Mouse (Mus musculus) intestine, embryonic 16.5 days (tissue): Measurements from ENCODE around the gene Gm42674. TPM values are rescaled to one million over a fixed set of nuclear protein-coding genes. Genes with fewer than 3 reads are reported as not detected.

ENCODE experiments used
- ATAC-seq: fragments of 200-750 bp; cut with Nextera tagmentation; 2 replicates; pipeline ENCODE4 v1.8.0; 2017; ENCODE audit warnings: moderate TSS enrichment, moderate library complexity
- H3K27ac ChIP-seq: fragments of 300-500 bp; sonication (generic); 2 replicates; pipeline ENCODE4 v1.5.1; 2014; ENCODE audit warnings: mild to moderate bottlenecking, low read length
- H3K27me3 ChIP-seq: fragments of 300-500 bp; sonication (generic); replicated peaks from 2 replicates; pipeline ENCODE4 v1.6.1; 2014; ENCODE audit warnings: low read length, control low read depth, mixed read lengths; ENCODE audit not compliant: control insufficient read depth, insufficient read depth
- H3K36me3 ChIP-seq: fragments of 300-500 bp; sonication (generic); 2 replicates; pipeline ENCODE4 v1.6.1; 2014; ENCODE audit warnings: low read length, control low read depth; ENCODE audit not compliant: control insufficient read depth, insufficient read depth
- H3K4me1 ChIP-seq: fragments of 300-500 bp; sonication (generic); 2 replicates; pipeline ENCODE4 v1.6.1; 2014; ENCODE audit warnings: low read length, control low read depth, mixed read lengths; ENCODE audit not compliant: control insufficient read depth, insufficient read depth
- H3K4me2 ChIP-seq: fragments of 300-500 bp; sonication (generic); 2 replicates; pipeline ENCODE4 v1.6.1; 2014; ENCODE audit warnings: low read depth, low read length, control low read depth
- H3K4me3 ChIP-seq: fragments of 300-500 bp; sonication (generic); 2 replicates; pipeline ENCODE4 v1.5.1; 2014; ENCODE audit warnings: mild to moderate bottlenecking, low read length
- H3K9ac ChIP-seq: fragments of 300-500 bp; sonication (generic); 2 replicates; pipeline ENCODE4 v1.6.1; 2014; ENCODE audit warnings: low read depth, low read length
- H3K9me3 ChIP-seq: fragments of 300-500 bp; sonication (generic); 2 replicates; pipeline ENCODE4 v1.6.1; 2016; ENCODE audit warnings: low read length, control low read depth; ENCODE audit not compliant: control insufficient read depth
- WGBS: fragments of 180-500 bp; shearing (Covaris S2); extraction: QIAGEN DNeasy Blood & Tissue Kit; methylation state at CpG from one replicate; pipeline ENCODE4 v1.1.7; 2014; 5-methylcytosine and 5-hydroxymethylcytosine counted together
- polyA plus RNA-seq: library from polyadenylated mRNA; unstranded; fragments of >200 nt; fragmentation: Nextera tagmentation; extraction: Ambion mirVana; gene quantifications from 2 replicates; pipeline ENCODE4 v1.2.1, GENCODE M21; 2015

Gm42674 gene
- polyA plus RNA-seq, 1 experiment from 2014 or later: not detected

DNA sequence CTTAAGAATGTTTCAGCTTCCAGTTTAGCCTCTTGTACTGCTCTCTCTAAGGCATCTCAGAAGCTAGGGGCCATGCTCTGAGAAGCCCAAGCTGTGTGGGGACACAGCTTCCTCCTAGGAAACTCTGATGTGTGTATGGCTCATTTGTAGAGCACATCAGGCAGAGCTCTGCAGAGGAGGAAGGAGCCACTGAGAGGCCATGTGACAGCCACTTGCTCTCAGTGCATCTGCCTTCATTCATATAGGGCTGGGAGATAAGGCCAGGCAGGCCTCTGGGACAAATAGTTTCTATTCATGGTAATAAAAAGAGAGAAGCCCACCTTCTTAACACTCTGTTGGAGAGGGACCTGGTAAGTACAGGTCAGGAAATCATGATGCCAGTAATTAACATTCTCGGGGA is 7.2 kb upstream of the Gm42674 start:
- Histone ChIP-seq H3K27ac (no peak overlapping the region), H3K36me3 (no peaks in the 10 kb centered on the region), H3K4me2 (no peak overlapping the region), H3K9ac (no peak overlapping the region), H3K27me3 (no peaks in the 10 kb centered on the region), H3K4me1 (no peaks in the 10 kb centered on the region), H3K4me3 (no peak overlapping the region), H3K9me3 (no peaks in the 10 kb centered on the region)
- ATAC-seq: no peak
- whole genome bisulfite sequencing: 72% methylated on average over 1 of the region's 1 CpGs

DNA sequence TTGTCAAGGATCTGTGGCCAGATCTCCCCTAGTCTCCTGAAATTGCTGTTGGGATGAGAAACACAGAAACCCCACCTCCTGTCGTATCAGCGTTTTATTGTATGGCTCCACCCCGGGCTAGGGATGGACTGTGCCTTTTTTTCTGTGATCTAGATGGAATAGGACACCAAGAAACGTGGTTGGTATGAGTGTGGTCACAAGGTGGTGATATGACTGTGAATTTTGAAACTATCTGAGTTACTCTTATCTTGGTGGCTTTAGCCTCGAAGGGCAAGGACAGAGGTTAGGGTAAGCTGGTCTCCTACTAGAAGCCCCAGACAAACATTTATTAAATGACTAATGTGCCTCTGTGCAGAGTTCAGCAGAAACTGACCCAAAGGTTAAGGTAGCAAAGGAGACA is 6.1 kb upstream of the Gm42674 start:
- peak; percentile 69 for ATAC-seq
- 49% methylated on average over 5 of the region's 5 CpGs for whole genome bisulfite sequencing
- H3K9ac ChIP-seq: no peak overlapping the region
- no peaks in the 10 kb centered on the region for H3K36me3 ChIP-seq
- no peaks in the 10 kb centered on the region for H3K4me1 ChIP-seq
- no peaks in the 10 kb centered on the region for H3K9me3 ChIP-seq
- H3K4me3 ChIP-seq: no peak overlapping the region
- H3K4me2 ChIP-seq: no peak overlapping the region
- no peak overlapping the region for H3K27ac ChIP-seq
- H3K27me3 ChIP-seq: no peaks in the 10 kb centered on the region

DNA sequence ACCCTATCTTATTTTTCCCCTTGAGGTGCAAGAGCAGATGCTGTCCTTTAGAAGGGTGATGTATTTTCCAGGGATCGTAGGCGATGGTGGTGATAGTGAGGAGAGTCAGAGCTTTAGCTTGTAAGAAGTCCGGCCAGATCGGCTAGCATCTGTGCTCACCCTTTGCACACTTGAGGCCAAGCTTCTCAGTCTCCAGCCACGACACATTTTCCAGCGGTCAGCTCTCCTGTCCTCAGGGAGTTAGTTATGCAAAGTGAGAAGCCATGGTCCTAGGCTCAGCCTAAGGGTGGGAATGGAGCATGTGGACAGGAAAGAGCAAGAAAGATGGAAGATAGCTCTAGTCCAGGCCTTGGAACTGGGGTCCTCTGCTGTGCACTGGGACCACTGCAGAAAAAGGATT is 4.9 kb upstream of the Gm42674 start:
- H3K4me2 ChIP-seq: no peak overlapping the region
- H3K9me3 ChIP-seq: no peaks in the 10 kb centered on the region
- WGBS: 90% methylated on average over 6 of the region's 6 CpGs
- no peaks in the 10 kb centered on the region for H3K27me3 ChIP-seq
- no peak overlapping the region for H3K9ac ChIP-seq
- no peak overlapping the region for H3K4me3 ChIP-seq
- no peaks in the 10 kb centered on the region for H3K36me3 ChIP-seq
- H3K27ac ChIP-seq: no peak overlapping the region
- no peaks in the 10 kb centered on the region for H3K4me1 ChIP-seq
- ATAC-seq: no peak

DNA sequence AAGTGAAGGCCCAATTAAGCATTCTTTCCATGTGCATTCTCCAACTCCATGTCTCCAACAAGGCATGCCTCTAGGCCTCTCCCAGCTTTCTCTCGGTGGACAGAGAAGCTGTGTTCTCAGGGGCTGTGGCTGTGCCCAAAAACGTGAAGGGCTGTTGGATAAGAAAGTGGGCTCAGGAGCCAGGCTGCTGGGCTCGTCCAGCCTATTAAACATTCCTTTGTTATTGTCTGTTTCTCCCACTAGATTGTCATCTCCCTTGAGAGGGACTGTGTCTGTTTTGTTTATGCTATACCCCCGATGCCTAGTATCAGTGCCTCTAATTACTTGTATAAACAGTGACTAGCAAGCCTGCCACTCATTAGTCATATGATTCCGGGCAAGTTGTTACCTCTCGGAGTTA is 4.0 kb upstream of the Gm42674 start:
- Histone ChIP-seq H3K9ac (no peak overlapping the region), H3K36me3 (no peaks in the 10 kb centered on the region), H3K27ac (no peak overlapping the region), H3K4me2 (no peak overlapping the region), H3K9me3 (no peaks in the 10 kb centered on the region), H3K4me1 (no peaks in the 10 kb centered on the region), H3K4me3 (no peak overlapping the region), H3K27me3 (no peaks in the 10 kb centered on the region)
- 35% methylated on average over 6 of the region's 6 CpGs for WGBS
- no peak for ATAC-seq

DNA sequence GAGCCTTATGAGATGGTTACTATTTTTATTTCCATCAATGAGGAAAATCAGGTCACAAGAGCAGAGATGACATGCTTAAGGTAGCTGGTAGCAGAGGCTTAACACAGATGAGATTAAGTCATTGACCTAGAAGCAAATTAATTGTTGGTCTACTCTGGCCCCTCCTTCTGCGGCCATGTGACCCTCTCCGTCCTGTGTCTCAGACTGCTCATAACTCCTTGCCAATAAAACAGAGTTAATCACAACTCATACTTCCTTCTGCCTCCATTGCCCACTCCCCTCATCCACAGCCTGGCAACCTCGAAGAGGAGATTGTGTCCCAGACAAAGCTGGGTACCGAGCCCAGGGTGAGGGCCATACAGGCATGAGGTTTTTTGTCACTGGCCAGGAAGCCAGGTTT is 3.5 kb upstream of the Gm42674 start:
- Histone ChIP-seq H3K27me3 (no peaks in the 10 kb centered on the region), H3K4me2 (no peak overlapping the region), H3K9me3 (no peaks in the 10 kb centered on the region), H3K9ac (no peak overlapping the region), H3K4me3 (no peak overlapping the region), H3K27ac (no peak overlapping the region), H3K4me1 (no peaks in the 10 kb centered on the region), H3K36me3 (no peaks in the 10 kb centered on the region)
- no peak for ATAC-seq
- WGBS: 73% methylated on average over 4 of the region's 4 CpGs

DNA sequence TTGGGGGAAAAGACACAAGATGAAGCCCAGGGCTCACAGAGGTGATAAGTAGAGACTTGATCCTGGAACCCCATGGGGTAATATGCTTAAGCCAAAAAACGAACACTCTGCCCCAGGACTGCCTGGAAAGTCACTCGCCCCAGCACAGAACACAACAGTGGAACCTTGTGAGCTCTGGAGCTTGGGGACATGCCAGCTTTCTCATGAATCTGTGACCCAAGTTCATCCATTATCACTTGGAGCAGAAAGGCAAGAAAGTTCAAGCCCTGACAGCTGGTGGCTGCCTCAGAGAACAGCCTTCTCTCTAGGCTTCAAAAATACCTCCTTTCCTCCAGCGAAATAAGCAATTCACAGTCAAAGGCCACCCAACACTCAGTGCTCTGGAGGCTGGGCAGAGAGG is 2.3 kb upstream of the Gm42674 start:
- Histone ChIP-seq H3K27me3 (no peaks in the 10 kb centered on the region), H3K4me3 (no peak overlapping the region), H3K9me3 (no peaks in the 10 kb centered on the region), H3K27ac (no peak overlapping the region), H3K4me2 (no peak overlapping the region), H3K4me1 (peaks cover 5% of the 10 kb centered on the region), H3K36me3 (no peaks in the 10 kb centered on the region), H3K9ac (no peak overlapping the region)
- 71% methylated on average over 3 of the region's 3 CpGs for WGBS
- no peak for ATAC-seq

DNA sequence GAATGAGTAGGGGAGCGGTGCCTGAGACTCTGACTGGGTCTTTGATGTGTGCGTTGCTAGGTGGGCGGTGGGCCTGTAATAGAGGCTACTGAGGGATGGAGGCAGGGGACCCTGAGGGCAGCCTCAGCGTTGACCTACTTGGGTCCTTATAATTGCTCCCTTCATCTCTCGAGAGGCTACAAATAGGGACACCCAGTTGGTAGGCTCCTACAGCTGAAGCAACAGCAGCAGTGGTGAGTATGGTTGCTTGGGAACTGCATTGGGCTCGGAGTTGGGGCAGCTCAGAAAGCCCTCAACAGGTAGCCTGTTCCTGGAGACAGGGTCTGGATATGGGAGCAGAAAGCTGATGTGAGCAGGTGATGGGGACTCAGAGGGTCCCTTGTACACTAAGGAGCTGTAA is 1.7 kb upstream of the Gm42674 start:
- Histone ChIP-seq H3K9ac (no peak overlapping the region), H3K27ac (no peak overlapping the region), H3K27me3 (no peaks in the 10 kb centered on the region), H3K4me1 (peaks cover 12% of the 10 kb centered on the region), H3K9me3 (no peaks in the 10 kb centered on the region), H3K4me2 (no peak overlapping the region), H3K36me3 (no peaks in the 10 kb centered on the region), H3K4me3 (no peak overlapping the region)
- 89% methylated on average over 6 of the region's 6 CpGs for WGBS
- ATAC-seq: no peak

DNA sequence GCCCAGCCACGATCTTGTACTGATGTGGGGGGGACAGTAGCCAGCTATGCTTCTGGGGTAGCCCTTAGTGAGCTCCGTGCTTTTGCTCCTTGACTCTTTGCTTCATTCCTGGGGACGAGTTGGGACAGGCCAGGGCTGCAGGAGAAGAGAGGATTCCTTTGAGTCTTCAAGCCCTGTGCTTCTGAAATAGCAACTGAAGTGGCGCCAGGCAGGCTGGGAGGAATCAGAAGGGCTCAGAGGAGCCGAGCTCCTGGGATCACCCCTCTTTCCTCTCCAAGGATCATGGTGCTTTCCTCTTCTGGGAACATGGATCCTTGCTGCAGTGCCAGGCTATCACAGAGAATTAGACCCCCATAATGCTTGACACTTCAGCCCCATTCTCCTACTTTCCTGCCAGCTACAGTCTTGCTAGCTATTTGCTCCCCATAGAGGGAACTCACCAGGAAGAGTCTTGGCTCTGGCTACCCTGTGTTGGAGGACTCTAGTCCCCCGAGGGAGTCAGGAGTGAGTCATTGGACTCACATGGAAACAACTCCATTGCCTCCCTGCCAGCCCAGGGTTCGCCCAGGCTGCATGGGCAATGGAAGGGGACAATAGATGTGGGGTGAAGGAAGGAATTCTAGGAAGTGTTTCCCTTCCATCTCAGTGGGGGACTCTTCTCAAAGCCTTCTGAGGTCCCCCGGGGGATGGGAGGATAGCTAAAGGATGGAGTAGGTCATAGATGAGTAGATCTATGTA is 1.1 kb upstream of the Gm42674 start:
- no peak overlapping the region for H3K4me3 ChIP-seq
- no peak overlapping the region for H3K27ac ChIP-seq
- H3K9me3 ChIP-seq: no peaks in the 10 kb centered on the region
- no peaks in the 10 kb centered on the region for H3K36me3 ChIP-seq
- 77% methylated on average over 8 of the region's 8 CpGs for WGBS
- H3K4me1 ChIP-seq: peaks cover 16% of the 10 kb centered on the region
- H3K27me3 ChIP-seq: no peaks in the 10 kb centered on the region
- no peak for ATAC-seq
- H3K9ac ChIP-seq: no peak overlapping the region
- H3K4me2 ChIP-seq: no peak overlapping the region

DNA sequence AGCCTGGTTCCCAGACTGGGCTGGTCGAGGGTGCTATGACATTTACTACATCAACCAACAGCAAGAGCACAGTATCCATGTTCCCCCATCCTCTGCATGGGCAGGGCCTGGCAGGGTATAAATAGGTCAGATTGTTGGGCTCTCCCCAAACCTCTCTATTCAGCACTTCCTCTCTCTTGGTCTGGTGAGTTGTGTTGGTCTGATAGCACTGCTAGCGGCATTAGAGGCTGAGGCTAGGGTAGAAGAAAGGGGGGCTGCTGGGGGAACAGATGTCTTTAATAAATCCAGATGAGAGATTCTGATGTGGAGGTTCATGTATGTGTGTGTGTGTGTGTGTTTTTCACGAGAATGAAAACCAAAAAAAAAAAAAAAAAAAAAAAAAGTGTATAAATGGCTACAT is 1.9 kb downstream of the Gm42674 start, which contains the start of gene S100a4:
Gene S100a4, plus strand, starts transcription at position 149 of the 400 bp plus-strand sequence.
- H3K27me3 ChIP-seq: no peaks in the 10 kb centered on the region

DNA sequence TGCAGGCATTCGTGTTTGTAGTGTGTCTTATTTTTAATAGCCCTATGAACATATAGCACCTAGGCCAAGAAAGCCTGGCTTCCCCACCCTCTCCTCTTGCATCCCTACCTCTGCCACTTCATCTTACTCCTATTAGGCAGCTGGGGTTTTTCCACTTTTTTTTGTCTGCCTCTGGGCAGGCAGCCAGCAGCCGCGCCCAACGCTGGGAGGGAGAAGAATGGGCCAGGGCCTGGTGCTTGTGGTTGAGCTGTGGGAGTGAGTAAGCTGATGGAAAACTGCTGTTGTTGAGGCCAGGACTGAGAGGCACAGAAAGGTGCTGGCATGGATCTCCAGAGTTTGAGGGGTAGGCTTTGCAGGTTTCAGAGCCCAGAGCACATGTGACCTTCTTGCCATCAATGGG is 2.7 kb downstream of the Gm42674 start:
- H3K27me3 ChIP-seq: no peaks in the 10 kb centered on the region
- WGBS: 31% methylated on average over 4 of the region's 4 CpGs
- peak; percentile 61 for ATAC-seq

More for the DNA sequence above, 1.9 kb downstream of the Gm42674 start, which contains the start of gene S100a4:
- WGBS: 43% methylated on average over 3 of the region's 3 CpGs
- Histone ChIP-seq H3K4me2 (no peak within 1 kb of the TSS), H3K27ac (peak within 1 kb of the TSS; percentile 61), H3K9me3 (no peaks in the 10 kb centered on the region), H3K4me3 (no peak within 1 kb of the TSS), H3K9ac (no peak within 1 kb of the TSS), H3K4me1 (peaks cover 18% of the 10 kb centered on the region), H3K36me3 (no peaks in the 10 kb centered on the region)
- no peak for ATAC-seq

More for the DNA sequence above, 2.7 kb downstream of the Gm42674 start:
- no peak overlapping the region for H3K4me2 ChIP-seq
- peak overlapping the region; percentile 61 for H3K27ac ChIP-seq
- H3K4me1 ChIP-seq: peaks cover 21% of the 10 kb centered on the region
- H3K9me3 ChIP-seq: no peaks in the 10 kb centered on the region
- H3K36me3 ChIP-seq: no peaks in the 10 kb centered on the region
- H3K4me3 ChIP-seq: no peak overlapping the region
- no peak overlapping the region for H3K9ac ChIP-seq
